Mouse (Mus musculus): ENCODE measurements at regions not wholly inside any gene's neighbourhood (a gene's known extent, or its start where the extent isn't known, plus 50 kb on each side); places are given as distances from the start of the nearest gene placed in this dataset.
"Not testable (repeated sequence)": the region's sequence is repeated elsewhere in the genome, so short reads cannot be mapped to it uniquely, and the experiment has no call there.

DNA sequence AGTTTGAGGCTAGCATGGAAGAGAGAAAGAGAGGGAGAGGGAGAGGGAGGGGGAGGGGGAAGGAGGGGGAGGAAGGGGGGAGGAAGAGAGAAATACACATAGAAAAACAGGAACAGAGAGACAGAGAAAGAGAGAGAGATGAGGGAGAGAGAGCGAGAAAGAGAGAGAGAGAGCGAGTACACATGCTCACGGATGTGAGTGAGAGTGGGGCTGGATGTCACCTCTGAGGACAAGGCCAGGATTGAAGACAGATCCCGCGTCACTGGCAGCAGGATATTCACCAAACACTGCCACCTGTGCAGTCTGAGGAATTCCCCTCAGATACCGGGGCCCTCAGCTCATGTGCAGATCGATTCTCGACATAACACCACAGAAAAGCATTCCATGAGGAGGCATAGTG lies 87.3 kb upstream of the Cpsf6 start:
- WGBS, result 80% methylated on average over 8 of the region's 8 CpGs
- no peak for ATAC-seq (ENCODE audit: insufficient read depth)
- no peak overlapping the region for H3K9ac ChIP-seq
- no peak overlapping the region for H3K27ac ChIP-seq (ENCODE audit: low read depth)
- no peak for DNase-seq
- no peaks in the 10 kb centered on the region for H3K27me3 ChIP-seq (ENCODE audit: insufficient read depth, low read length)
- no peak for TF ChIP-seq CTCF (IDR thresholded peaks at IDR 0.05; ENCODE audit: low read depth)
- no peaks in the 10 kb centered on the region for H3K36me3 ChIP-seq (ENCODE audit: insufficient read depth)
- peaks cover 5% of the 10 kb centered on the region; the same call in 1 of the 2 replicates for H3K4me1 ChIP-seq (ENCODE audit: insufficient read depth)
- H3K4me2 ChIP-seq, result no peak overlapping the region
- no peak overlapping the region for H3K4me3 ChIP-seq (ENCODE audit: low read depth, low read length)
- H3K9me3 ChIP-seq (ENCODE audit: low read depth, low read length), result no peaks in the 10 kb centered on the region

DNA sequence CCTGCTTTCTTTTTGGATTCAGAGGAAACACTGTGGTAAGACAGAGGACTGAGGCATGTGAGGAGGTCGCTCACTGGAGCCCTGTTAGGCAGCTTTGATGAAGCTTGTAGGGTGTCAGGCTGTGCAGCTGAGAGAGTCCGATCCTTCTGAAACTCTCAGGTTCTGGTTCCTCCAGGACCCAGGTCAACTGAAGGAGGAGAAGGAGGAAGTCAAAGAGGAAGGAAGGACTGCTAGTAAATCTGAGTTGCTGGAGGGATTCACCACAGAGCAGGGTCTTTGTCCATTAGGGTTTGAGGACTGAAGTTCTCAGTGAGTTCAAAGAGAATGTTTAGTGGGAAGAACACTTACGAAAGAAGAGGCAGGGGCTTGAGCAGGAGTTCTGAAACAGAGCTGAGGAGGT lies 86.6 kb upstream of the Cpsf6 start:
- ATAC-seq (ENCODE audit: insufficient read depth), result no peak
- no peaks in the 10 kb centered on the region for H3K27me3 ChIP-seq (ENCODE audit: insufficient read depth, low read length)

DNA sequence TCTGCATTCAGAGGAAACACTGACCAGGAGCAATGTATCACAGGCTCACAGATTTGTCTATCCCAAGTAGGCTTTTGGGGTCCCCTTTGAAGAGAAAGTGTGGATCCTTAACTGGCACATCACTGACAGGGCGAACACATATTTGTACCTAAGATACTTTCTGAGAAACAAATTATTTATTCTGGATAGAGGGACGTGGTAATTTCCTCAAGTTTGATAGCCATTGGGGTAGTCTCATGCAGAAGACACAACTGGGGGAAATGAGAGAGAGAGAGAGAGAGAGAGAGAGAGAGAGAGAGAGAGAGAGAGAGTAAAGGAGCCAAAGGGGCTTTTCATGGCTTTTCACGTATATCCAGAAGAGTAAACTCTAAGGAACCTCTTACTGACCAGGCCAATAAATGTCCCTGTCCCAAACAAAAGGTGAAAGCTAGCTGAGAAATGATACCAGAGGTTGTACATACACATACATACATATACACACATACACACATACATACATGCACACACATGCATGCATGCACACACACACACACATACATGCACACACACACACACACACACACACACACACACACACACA lies 85.9 kb upstream of the Cpsf6 start:
- TF ChIP-seq CTCF (IDR thresholded peaks at IDR 0.05; ENCODE audit: low read depth), result no peak
- H3K4me1 ChIP-seq (ENCODE audit: insufficient read depth), result no peaks in the 10 kb centered on the region
- no peak overlapping the region for H3K27ac ChIP-seq (ENCODE audit: low read depth)
- H3K27me3 ChIP-seq (ENCODE audit: insufficient read depth, low read length), result no peaks in the 10 kb centered on the region
- no peak for DNase-seq
- H3K36me3 ChIP-seq (ENCODE audit: insufficient read depth), result no peaks in the 10 kb centered on the region
- no peak overlapping the region for H3K4me2 ChIP-seq
- H3K9ac ChIP-seq, result no peak overlapping the region
- no peak for ATAC-seq (ENCODE audit: insufficient read depth)
- no peaks in the 10 kb centered on the region for H3K9me3 ChIP-seq (ENCODE audit: low read depth, low read length)
- H3K4me3 ChIP-seq (ENCODE audit: low read depth, low read length), result no peak overlapping the region
- 73% methylated on average over 3 of the region's 3 CpGs for WGBS

More for the DNA sequence above, 86.6 kb upstream of the Cpsf6 start:
- DNase-seq, result no peak
- Histone ChIP-seq H3K36me3 (ENCODE audit: insufficient read depth) (no peaks in the 10 kb centered on the region), H3K9me3 (ENCODE audit: low read depth, low read length) (no peaks in the 10 kb centered on the region), H3K4me2 (no peak overlapping the region), H3K27ac (ENCODE audit: low read depth) (no peak overlapping the region), H3K4me3 (ENCODE audit: low read depth, low read length) (no peak overlapping the region), H3K9ac (no peak overlapping the region), H3K4me1 (ENCODE audit: insufficient read depth) (peaks cover 5% of the 10 kb centered on the region; the same call in 1 of the 2 replicates)
- TF ChIP-seq CTCF (IDR thresholded peaks at IDR 0.05; ENCODE audit: low read depth), result no peak
- WGBS, result 77% methylated on average over 3 of the region's 3 CpGs

DNA sequence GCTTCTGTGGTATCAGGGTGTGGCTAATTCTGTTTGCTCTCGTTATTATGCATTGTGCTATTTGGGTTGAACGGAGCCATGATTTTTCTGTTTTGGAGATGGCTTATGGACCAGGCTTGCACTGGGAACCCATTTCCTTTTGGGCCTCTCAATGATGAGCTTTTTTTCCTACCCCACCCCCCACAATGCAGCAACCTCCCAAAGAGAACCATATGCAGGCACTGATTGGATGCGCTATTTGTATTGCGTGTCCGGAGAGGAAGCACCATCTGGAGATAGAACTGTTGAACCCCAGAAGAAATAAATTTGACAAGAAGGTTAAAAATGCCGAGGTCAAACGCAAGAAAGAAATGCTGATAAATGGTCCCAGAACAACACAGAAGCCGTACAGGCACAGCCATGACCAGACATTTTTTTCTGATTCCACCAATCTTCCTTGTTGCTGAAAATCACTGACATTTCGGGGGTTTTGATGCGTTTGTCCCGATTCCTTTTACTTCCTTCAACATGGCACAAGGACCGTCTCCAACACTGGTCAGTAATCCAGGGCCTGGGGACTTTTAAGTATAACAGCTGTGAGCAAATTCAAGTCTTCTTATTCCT lies 85.3 kb upstream of the Cpsf6 start:
- WGBS, result 63% methylated on average over 12 of the region's 12 CpGs
- ATAC-seq (ENCODE audit: insufficient read depth), result no peak
- H3K4me1 ChIP-seq (ENCODE audit: insufficient read depth), result no peaks in the 10 kb centered on the region

DNA sequence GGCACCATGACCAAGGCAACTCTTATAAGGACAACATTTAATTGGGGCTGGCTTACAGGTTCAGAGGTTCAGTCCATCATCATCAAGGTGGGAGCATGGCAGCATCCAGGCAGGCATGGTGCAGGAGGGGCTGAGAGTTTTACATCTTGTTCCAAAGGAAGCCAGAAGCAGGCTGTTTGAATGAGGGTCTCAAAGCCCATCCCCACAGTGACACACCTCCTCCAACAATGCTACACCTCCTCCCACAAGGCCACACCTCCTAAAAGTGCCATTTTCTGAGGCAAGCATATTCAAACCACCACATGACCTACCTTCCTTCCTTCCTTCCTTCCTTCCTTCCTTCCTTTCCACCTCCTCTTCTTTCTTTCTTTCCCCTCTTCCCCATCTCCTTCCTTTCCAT lies 84.5 kb upstream of the Cpsf6 start:
- not testable (repeated sequence) for H3K9ac ChIP-seq; H3K27me3 ChIP-seq (ENCODE audit: insufficient read depth, low read length); ATAC-seq (ENCODE audit: insufficient read depth); H3K9me3 ChIP-seq (ENCODE audit: low read depth, low read length); H3K4me2 ChIP-seq; H3K36me3 ChIP-seq (ENCODE audit: insufficient read depth); H3K4me1 ChIP-seq (ENCODE audit: insufficient read depth); H3K27ac ChIP-seq (ENCODE audit: low read depth); H3K4me3 ChIP-seq (ENCODE audit: low read depth, low read length); DNase-seq

More for the DNA sequence above, 85.3 kb upstream of the Cpsf6 start:
- no peak overlapping the region for H3K27ac ChIP-seq (ENCODE audit: low read depth)
- no peak overlapping the region for H3K4me3 ChIP-seq (ENCODE audit: low read depth, low read length)
- H3K36me3 ChIP-seq (ENCODE audit: insufficient read depth), result no peaks in the 10 kb centered on the region
- H3K9me3 ChIP-seq (ENCODE audit: low read depth, low read length), result no peaks in the 10 kb centered on the region
- DNase-seq, result no peak
- no peak overlapping the region for H3K4me2 ChIP-seq
- no peak for TF ChIP-seq CTCF (IDR thresholded peaks at IDR 0.05; ENCODE audit: low read depth)
- H3K27me3 ChIP-seq (ENCODE audit: insufficient read depth, low read length), result no peaks in the 10 kb centered on the region
- no peak overlapping the region for H3K9ac ChIP-seq

DNA sequence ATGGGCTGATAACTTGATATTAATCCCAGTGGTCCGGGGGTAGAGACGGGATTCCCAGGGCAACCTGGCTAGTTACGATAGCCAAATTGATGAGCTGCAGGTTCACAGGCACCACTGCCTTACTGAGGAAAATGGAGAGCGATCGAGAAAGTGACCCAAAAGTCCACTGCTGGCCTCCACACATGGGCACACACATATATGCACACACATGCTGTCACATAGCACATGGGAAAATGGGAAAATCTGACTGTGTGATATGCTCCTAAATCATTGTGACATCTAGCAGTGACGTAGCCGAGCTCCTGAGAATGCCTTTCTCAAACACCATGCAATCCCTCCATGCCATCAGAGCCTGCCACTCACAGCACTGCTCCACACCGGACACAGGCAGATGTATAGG lies 83.8 kb upstream of the Cpsf6 start:
- no peaks in the 10 kb centered on the region for H3K36me3 ChIP-seq (ENCODE audit: insufficient read depth)
- DNase-seq (no peak), ATAC-seq (ENCODE audit: insufficient read depth) (no peak)
- no peaks in the 10 kb centered on the region for H3K4me1 ChIP-seq (ENCODE audit: insufficient read depth)
- WGBS, result 85% methylated on average over 8 of the region's 8 CpGs
- H3K4me2 ChIP-seq, result no peak overlapping the region
- H3K9ac ChIP-seq, result no peak overlapping the region
- H3K9me3 ChIP-seq (ENCODE audit: low read depth, low read length), result no peaks in the 10 kb centered on the region
- no peak overlapping the region for H3K4me3 ChIP-seq (ENCODE audit: low read depth, low read length)
- no peaks in the 10 kb centered on the region for H3K27me3 ChIP-seq (ENCODE audit: insufficient read depth, low read length)
- no peak overlapping the region for H3K27ac ChIP-seq (ENCODE audit: low read depth)
- no peak for TF ChIP-seq CTCF (IDR thresholded peaks at IDR 0.05; ENCODE audit: low read depth)

DNA sequence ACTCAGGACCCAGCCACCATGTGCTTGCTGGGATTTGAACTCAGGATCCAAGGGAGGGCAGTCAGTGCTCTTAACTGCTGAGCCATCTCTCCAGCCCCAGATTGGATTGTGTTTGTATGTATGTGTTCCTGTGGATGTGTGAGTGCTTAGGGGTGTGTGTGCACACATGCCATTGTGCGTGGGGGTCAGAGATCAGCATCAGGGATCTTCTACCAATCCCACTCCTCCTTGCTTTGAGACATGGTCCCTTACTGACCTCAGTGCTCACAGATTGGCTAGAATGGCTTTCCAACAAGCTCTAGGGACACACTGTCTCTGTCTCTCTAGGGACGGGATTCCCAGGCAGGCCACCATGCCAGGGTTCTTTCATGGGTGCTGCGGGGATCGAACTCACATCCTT lies 83.1 kb upstream of the Cpsf6 start:
- H3K36me3 ChIP-seq (ENCODE audit: insufficient read depth), result no peaks in the 10 kb centered on the region
- ATAC-seq (ENCODE audit: insufficient read depth) (no peak), DNase-seq (no peak)
- 95% methylated on average over 4 of the region's 4 CpGs for WGBS
- H3K4me2 ChIP-seq, result no peak overlapping the region
- H3K4me1 ChIP-seq (ENCODE audit: insufficient read depth), result no peaks in the 10 kb centered on the region
- H3K4me3 ChIP-seq (ENCODE audit: low read depth, low read length), result no peak overlapping the region
- H3K27me3 ChIP-seq (ENCODE audit: insufficient read depth, low read length), result no peaks in the 10 kb centered on the region
- TF ChIP-seq CTCF (IDR thresholded peaks at IDR 0.05; ENCODE audit: low read depth), result no peak
- H3K9ac ChIP-seq, result no peak overlapping the region
- no peak overlapping the region for H3K27ac ChIP-seq (ENCODE audit: low read depth)
- no peaks in the 10 kb centered on the region for H3K9me3 ChIP-seq (ENCODE audit: low read depth, low read length)

Measured in lung, embryonic 14.5 days (tissue).